Mouse (Mus musculus) midbrain, embryonic 16.5 days (tissue): Measurements from ENCODE around the gene Ifi203. TPM values are rescaled to one million over a fixed set of nuclear protein-coding genes. Genes with fewer than 3 reads are reported as not detected.
"Not testable (repeated sequence)": the region's sequence is repeated elsewhere in the genome, so short reads cannot be mapped to it uniquely, and the experiment has no call there.

Experiments used
- ATAC-seq: fragments of 200-750 bp; cut with Nextera tagmentation; 2 replicates; pipeline ENCODE4 v1.8.0; 2017; ENCODE audit warnings: moderate TSS enrichment
- H3K27ac ChIP-seq: fragments of 300-500 bp; sonication (generic); 2 replicates; pipeline ENCODE4 v1.5.1; 2014; ENCODE audit warnings: mild to moderate bottlenecking, low read length, mixed read lengths
- H3K27me3 ChIP-seq: fragments of 300-500 bp; sonication (generic); 2 replicates; pipeline ENCODE4 v1.6.1; 2014; ENCODE audit warnings: low read depth, low read length, mixed read lengths; ENCODE audit not compliant: control insufficient read depth, insufficient read depth
- H3K36me3 ChIP-seq: fragments of 300-500 bp; sonication (generic); 2 replicates; pipeline ENCODE4 v1.6.1; 2014; ENCODE audit warnings: mild to moderate bottlenecking, low read length, moderate library complexity, mixed read lengths; ENCODE audit not compliant: control insufficient read depth, insufficient read depth
- H3K4me1 ChIP-seq: fragments of 300-500 bp; sonication (generic); 2 replicates; pipeline ENCODE4 v1.6.1; 2014; ENCODE audit warnings: mild to moderate bottlenecking, low read length, mixed read lengths; ENCODE audit not compliant: control insufficient read depth, insufficient read depth
- H3K4me2 ChIP-seq: fragments of 300-500 bp; sonication (generic); 2 replicates; pipeline ENCODE4 v1.6.1; 2014; ENCODE audit warnings: mild to moderate bottlenecking, low read length, mixed read lengths
- H3K4me3 ChIP-seq: fragments of 300-500 bp; sonication (generic); 2 replicates; pipeline ENCODE4 v1.5.1; 2014; ENCODE audit warnings: low read depth, mild to moderate bottlenecking, low read length, moderate library complexity, mixed read lengths
- H3K9ac ChIP-seq: fragments of 300-500 bp; sonication (generic); 2 replicates; pipeline ENCODE4 v1.6.1; 2014; ENCODE audit warnings: low read depth, low read length, mixed read lengths
- H3K9me3 ChIP-seq: fragments of 300-500 bp; sonication (generic); replicated peaks from 2 replicates; pipeline ENCODE4 v1.6.1; 2014; ENCODE audit warnings: mild to moderate bottlenecking, low read length, mixed read lengths; ENCODE audit not compliant: control insufficient read depth, poor library complexity, severe bottlenecking
- whole genome bisulfite sequencing: fragments of 180-500 bp; shearing (Covaris S2); extraction: QIAGEN DNeasy Blood & Tissue Kit; methylation state at CpG from one replicate; pipeline ENCODE4 v1.1.7; 2014; 5-methylcytosine and 5-hydroxymethylcytosine counted together
- polyA plus RNA-seq: library from polyadenylated mRNA; unstranded; fragments of >200 nt; fragmentation: Nextera tagmentation; extraction: Ambion mirVana; gene quantifications from 2 replicates; pipeline ENCODE4 v1.2.1, GENCODE M21; 2015

Gene Ifi203
- polyA plus RNA-seq, 1 experiment from 2014 or later = 0.35 TPM

DNA sequence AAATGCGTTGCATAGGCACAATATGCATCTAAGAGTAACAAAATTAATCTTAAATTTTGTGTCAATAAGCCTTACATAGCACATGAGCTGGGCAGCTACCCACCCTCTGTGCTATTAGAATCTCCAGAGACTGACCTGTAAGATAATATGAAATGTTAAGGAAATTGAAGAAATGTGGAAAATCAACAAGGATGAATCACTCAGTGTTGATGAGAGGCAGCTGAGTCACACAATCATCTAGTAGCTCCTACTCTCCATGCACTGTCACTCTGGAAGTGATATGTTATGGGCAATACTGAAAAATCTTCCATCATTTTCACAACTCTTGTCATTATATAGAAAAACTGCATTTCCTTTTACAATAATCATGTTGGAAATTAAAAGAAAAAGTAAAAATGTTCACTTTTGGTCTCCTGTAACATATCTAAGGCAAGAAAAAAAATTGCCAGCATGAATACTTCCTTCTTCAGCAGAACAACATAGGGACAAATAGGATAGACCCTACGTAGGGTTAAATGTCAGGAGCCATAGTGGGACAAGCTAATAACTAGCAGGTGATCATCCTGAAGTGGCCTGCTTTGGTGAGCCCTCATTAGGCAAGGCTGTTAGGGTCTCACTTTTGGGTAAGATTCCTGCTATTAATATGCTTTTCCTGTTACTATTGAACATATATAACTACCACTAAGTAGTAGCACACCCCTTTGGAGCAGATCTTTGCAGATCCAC is 12.8 kb upstream of the Ifi203 start:
- no peaks in the 10 kb centered on the region for H3K9me3 ChIP-seq
- H3K27ac ChIP-seq = no peak overlapping the region
- H3K9ac ChIP-seq = no peak overlapping the region
- no peaks in the 10 kb centered on the region for H3K36me3 ChIP-seq
- no peak overlapping the region for H3K4me3 ChIP-seq
- no peak for ATAC-seq
- H3K27me3 ChIP-seq = no peaks in the 10 kb centered on the region
- no peak overlapping the region for H3K4me2 ChIP-seq
- no peaks in the 10 kb centered on the region for H3K4me1 ChIP-seq
- 95% methylated on average over 2 of the region's 2 CpGs for WGBS

DNA sequence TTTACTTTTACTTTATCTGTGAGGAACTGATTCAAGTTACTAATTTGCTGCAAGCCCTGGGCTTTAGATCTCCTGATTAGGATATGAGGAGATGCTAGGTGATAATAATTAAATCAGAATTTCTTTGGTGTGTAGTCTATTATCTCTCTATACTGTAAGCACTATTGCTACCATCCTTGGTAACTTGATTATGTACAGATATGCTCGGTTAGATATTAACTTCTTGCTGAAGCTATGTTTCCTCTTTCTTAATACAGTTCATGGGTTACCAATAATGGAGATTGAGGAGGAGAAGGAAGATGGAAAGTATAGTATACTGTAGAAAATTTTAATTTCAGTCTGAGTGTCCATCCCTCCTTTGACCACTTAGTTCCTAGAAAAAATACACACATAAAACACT is 11.1 kb upstream of the Ifi203 start:
- ATAC-seq = no peak
- 89% methylated on average over 1 of the region's 1 CpGs for WGBS

DNA sequence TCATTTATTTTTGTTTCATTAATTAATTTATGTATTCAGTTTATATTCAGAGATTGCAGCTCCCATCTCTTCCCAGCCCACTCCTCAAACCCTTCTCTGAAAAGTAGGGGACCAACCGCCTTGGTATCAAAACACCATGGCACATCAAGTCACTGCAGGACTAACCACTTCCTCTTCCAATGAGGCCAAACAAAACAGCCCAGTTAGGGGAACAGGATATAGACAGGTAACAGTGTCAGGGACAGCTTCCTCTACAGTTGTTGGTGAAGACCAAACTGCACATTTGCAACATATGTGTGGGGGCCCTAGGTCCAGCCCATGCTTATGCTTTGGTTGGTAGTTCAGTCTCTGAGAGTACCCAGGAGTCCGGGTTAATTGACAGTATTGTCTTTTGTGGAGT is 6.6 kb upstream of the Ifi203 start:
- 91% methylated on average over 2 of the region's 2 CpGs for WGBS
- H3K9ac ChIP-seq, H3K4me1 ChIP-seq, H3K36me3 ChIP-seq, ATAC-seq, H3K27ac ChIP-seq, H3K9me3 ChIP-seq, H3K4me2 ChIP-seq, H3K27me3 ChIP-seq, H3K4me3 ChIP-seq: not testable (repeated sequence)

More for the DNA sequence above, 11.1 kb upstream of the Ifi203 start:
- Histone ChIP-seq H3K9me3 (no peaks in the 10 kb centered on the region), H3K4me3 (no peak overlapping the region), H3K9ac (no peak overlapping the region), H3K27ac (no peak overlapping the region), H3K27me3 (no peaks in the 10 kb centered on the region), H3K4me1 (no peaks in the 10 kb centered on the region), H3K4me2 (no peak overlapping the region), H3K36me3 (no peaks in the 10 kb centered on the region)

DNA sequence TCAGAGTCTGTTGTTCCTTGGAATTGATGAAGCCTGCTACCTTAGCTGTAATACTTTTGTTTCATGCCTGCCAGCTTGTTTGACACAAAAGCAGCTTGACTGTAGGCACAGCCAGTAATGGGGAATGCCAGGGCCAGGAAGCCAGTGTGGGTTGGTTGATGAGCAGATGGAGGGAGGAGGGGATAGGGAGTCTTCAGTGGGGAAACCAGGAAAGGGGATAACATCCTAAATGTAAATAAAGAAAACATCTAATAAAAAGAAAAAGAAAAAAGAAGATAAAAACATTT is 251 bp upstream of the Ifi203 start:
- H3K4me2 ChIP-seq, H3K9ac ChIP-seq, H3K27ac ChIP-seq, H3K36me3 ChIP-seq, H3K27me3 ChIP-seq, ATAC-seq, H3K9me3 ChIP-seq, H3K4me3 ChIP-seq, H3K4me1 ChIP-seq: not testable (repeated sequence)

DNA sequence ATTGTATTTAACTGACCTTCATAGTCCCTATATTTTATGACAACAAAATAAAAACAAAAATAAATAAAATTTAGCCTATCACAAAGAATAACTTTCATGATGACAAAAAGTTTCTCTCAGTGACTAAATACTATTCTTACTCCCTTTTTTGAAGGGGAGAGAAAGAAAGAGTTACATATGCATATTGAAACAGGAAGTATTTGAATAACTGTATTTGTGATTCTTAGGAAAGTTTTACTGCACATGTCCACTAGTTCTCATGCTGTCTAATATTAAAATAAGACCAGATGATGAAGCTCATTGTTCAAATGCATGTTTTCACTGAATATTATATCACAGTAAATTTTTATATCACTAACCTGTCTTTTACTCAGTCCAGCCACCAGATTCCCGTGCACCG is 950 bp downstream of the Ifi203 start:
- H3K9me3 ChIP-seq, H3K4me3 ChIP-seq, H3K27ac ChIP-seq, H3K36me3 ChIP-seq, H3K4me2 ChIP-seq, H3K27me3 ChIP-seq, ATAC-seq, H3K9ac ChIP-seq, H3K4me1 ChIP-seq: not testable (repeated sequence)
- whole genome bisulfite sequencing = 97% methylated on average over 2 of the region's 2 CpGs

DNA sequence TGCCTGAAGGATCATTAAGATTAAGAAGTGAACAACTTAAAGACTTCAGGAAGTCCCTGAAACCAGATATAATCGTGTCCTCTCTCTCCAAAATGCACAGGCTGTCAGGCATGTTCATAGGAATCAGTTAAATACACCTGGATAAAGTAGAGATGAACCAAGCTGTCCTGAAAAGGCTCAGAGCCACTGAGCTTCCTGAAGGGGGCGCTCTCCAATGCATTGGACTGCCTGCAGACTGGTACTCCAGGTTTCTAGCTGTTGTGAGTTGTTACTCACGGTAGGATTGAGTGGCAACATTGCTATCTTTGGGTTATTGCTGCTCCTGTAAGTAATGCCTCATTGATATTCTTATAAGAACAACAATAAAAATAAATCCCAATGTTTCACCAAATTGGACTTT is 23.2 kb downstream of the Ifi203 start:
- not testable (repeated sequence) for H3K36me3 ChIP-seq, ATAC-seq, H3K9me3 ChIP-seq, H3K27me3 ChIP-seq, H3K27ac ChIP-seq, H3K9ac ChIP-seq, H3K4me2 ChIP-seq, H3K4me1 ChIP-seq, H3K4me3 ChIP-seq
- WGBS = 83% methylated on average over 2 of the region's 3 CpGs

DNA sequence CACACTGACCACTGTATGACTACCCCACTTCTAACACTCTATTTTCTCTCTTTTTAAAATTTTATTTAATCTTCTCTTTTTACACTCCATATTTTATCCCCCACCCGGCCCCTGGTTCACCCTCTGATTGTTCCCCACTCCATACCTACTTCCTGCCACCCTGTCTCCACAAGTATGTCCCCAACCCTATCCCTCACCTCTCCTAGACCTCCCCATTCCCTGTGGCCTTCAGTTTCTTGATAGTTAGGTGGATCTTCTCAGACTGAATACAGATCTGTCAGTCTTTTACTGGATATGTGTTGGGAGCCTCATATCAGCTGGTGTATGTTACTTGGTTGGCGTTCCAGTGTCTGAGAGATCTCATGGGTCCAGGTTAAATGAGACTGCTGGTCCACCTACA is 27.9 kb downstream of the Ifi203 start:
- WGBS = 86% methylated on average over 2 of the region's 2 CpGs
- no peaks in the 10 kb centered on the region for H3K4me1 ChIP-seq
- H3K4me3 ChIP-seq = no peak overlapping the region
- H3K9me3 ChIP-seq = no peaks in the 10 kb centered on the region
- no peaks in the 10 kb centered on the region for H3K27me3 ChIP-seq
- H3K4me2 ChIP-seq = no peak overlapping the region
- H3K36me3 ChIP-seq = no peaks in the 10 kb centered on the region
- no peak overlapping the region for H3K9ac ChIP-seq
- no peak overlapping the region for H3K27ac ChIP-seq
- no peak for ATAC-seq

DNA sequence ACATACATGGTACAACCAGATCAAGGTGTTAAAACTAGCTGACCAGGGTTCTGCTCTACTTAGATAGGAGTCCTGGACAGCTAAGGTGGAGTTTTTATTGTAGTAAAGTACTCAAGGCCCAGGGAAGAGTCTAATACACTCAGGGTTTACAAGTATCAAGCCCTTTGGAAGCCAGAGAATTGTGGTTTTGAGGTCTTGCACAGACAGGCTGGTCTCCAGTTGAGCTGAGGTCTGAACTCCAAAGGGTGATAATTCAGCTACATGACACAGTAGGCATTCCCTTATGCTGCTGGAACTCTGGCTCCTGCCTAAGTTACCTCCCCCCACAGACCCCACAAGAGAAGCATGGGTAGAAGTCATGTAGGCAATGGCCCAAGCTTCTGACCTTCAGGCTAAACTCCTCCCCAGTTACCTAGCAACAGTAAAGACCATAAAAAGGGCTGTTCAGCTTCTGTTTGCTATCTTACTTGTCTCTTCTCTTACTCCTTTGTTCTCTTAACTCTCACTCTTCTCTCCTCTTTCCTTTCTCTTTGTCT is 29.1 kb downstream of the Ifi203 start:
- H3K27ac ChIP-seq, H3K4me3 ChIP-seq, H3K4me1 ChIP-seq, H3K27me3 ChIP-seq, H3K9me3 ChIP-seq, ATAC-seq, H3K4me2 ChIP-seq, H3K9ac ChIP-seq, H3K36me3 ChIP-seq: not testable (repeated sequence)

DNA sequence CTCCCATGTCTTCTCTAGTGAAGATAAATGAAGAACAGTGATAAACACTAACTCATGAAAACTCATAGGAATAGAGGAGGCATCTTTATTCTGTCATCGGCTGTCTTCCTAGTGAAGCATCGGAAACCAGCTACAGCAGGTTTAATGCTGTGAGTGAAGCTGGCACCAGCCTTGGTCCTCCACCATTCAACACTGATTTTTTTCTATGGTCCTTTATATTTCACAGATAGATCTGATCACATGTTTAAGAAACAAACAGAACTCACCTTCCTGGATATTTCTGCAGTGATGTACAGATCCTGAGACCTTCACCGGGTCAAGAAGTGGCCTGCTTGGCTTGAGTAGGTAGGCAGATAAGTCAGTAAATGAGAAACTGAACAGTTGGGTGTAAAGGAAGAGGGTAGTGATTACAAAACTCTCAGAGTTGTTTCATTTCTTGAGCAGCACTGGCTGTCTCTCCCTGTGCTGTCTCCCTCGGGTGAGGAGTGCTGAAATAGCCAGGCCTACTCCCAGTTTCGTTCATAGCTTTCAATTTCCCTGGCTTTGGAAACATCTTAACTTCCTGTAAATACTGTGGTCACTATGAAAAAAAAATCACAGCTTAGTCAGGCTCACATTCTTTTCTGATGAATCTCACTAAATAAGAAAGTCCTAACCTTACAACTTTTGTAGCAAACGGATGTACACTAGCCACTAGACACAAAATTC is 29.8 kb downstream of the Ifi203 start, which contains the start of gene Ifi211:
Gene Ifi211 (minus strand): TSS at position 499 of the 708 bp plus-strand sequence.
- WGBS = 91% methylated on average over 6 of the region's 6 CpGs
- H3K4me1 ChIP-seq, ATAC-seq: not testable (repeated sequence)

More for the DNA sequence above, 29.8 kb downstream of the Ifi203 start, which contains the start of gene Ifi211:
- H3K9ac ChIP-seq, H3K27ac ChIP-seq, H3K4me3 ChIP-seq, H3K27me3 ChIP-seq, H3K36me3 ChIP-seq, H3K9me3 ChIP-seq, H3K4me2 ChIP-seq: not testable (repeated sequence)
